In the genomic region with DNA sequence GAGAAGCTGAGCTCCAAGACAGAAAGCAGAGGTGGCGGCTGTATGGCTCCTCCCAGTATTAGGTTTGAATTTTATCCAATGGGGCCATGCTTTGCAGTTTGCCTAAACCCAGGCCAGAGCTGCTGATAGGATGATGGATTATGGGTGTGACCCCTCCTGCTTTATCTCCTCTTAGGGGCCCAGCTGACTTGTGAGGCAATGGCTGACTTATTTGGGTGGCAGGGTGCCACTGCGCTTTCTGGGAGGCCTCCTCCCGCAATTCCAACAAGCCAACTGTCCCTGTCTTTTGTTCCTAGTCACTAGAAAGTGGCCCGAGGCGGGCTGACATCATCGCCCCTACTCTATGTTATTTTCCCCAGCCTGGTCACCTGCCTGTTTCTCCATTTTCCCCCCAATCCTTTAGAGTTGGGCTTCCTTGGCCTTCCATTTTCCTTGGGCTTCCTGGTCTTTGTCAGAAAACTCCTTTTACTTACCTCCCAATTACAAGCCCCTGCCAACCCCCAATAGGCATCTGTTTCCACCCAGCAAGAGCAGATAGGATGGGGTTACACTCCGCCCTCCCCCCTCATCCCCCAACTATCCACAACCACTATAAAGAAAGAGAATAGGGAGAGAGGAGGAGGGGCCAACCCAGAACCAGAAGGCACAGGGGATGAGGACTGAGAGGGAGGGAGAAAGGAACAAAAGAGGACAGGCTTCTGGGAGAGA, we compare ENCODE assay signal across 7 mouse cellular contexts. TPM values are rescaled to one million over a fixed set of nuclear protein-coding genes. Genes with fewer than 3 reads are reported as not detected.
A peak's percentile ranks its signal among the peaks of the same experiment; 100 is the strongest.
DNase-seq lines count a peak whose midpoint lies in the region; ATAC-seq lines count a peak whose summit lies in the region.

No protein-coding gene starts in this region.

- peaks cover 46% of the 10 kb centered on the region for H3K4me1 ChIP-seq in embryonic facial prominence, embryonic 15.5 days
- H3K4me1 ChIP-seq in heart, embryonic 15.5 days (replicated peaks) = peaks cover 38% of the 10 kb centered on the region
- peaks cover 3% of the 10 kb centered on the region; the same call in 1 of the 2 replicates for H3K4me1 ChIP-seq in liver, embryonic 11.5 days (replicated peaks; ENCODE audit: control insufficient read depth, insufficient read depth, low read length)

- peak overlapping the region; percentile 61 for H3K4me2 ChIP-seq in embryonic facial prominence, embryonic 15.5 days (replicated peaks)
- H3K4me2 ChIP-seq in heart, embryonic 15.5 days = peak overlapping the region; percentile 93
- H3K4me2 ChIP-seq in liver, embryonic 11.5 days = peak overlapping the region; percentile 81

- no peaks in the 10 kb centered on the region for H3K9me3 ChIP-seq in embryonic facial prominence, embryonic 15.5 days (replicated peaks)
- H3K9me3 ChIP-seq in heart, embryonic 15.5 days (replicated peaks) = no peaks in the 10 kb centered on the region
- H3K9me3 ChIP-seq in liver, embryonic 11.5 days (ENCODE audit: control insufficient read depth, low read length) = peaks cover 4% of the 10 kb centered on the region; the same call in 1 of the 2 replicates

- H3K4me3 ChIP-seq in embryonic facial prominence, embryonic 15.5 days (replicated peaks) = peak overlapping the region; percentile 62
- H3K4me3 ChIP-seq in heart, embryonic 15.5 days = peak overlapping the region; percentile 59
- H3K4me3 ChIP-seq in liver, embryonic 11.5 days (ENCODE audit: low read depth, low read length) = peak overlapping the region; percentile 51

- H3K27me3 ChIP-seq in embryonic facial prominence, embryonic 15.5 days = no peaks in the 10 kb centered on the region
- peaks cover 15% of the 10 kb centered on the region for H3K27me3 ChIP-seq in heart, embryonic 15.5 days
- H3K27me3 ChIP-seq in liver, embryonic 11.5 days (replicated peaks; ENCODE audit: control insufficient read depth, insufficient read depth, low read length) = peaks cover 46% of the 10 kb centered on the region

- peak; percentile 64 for ATAC-seq in embryonic facial prominence, embryonic 15.5 days (ENCODE audit: insufficient number of reproducible peaks, low FRiP score, low TSS enrichment, low read depth)
- peak; percentile 65 for ATAC-seq in heart, embryonic 15.5 days (replicated peaks; ENCODE audit: insufficient number of reproducible peaks, insufficient read depth, low FRiP score, low read depth)
- peak; percentile 81 for ATAC-seq in liver, embryonic 11.5 days (replicated peaks; ENCODE audit: low FRiP score)

- peak; percentile 44 for DNase-seq in brain, adult 2 months (ENCODE audit: low read depth, low spot score)
- peak; percentile 47 for DNase-seq in liver, embryonic 11.5 days (ENCODE audit: low spot score)
- peak; percentile 67 for DNase-seq in neural tube, embryonic 10.5 days (ENCODE audit: extremely low spot score, low spot score)
- no peak for DNase-seq in frontal cortex, postnatal 25 days (ENCODE audit: low spot score in 2 of 2)
- no peak for DNase-seq in frontal cortex, postnatal 10 days (ENCODE audit: low spot score in 2 of 2)

- H3K36me3 ChIP-seq in embryonic facial prominence, embryonic 15.5 days = peaks cover 32% of the 10 kb centered on the region
- peaks cover 14% of the 10 kb centered on the region for H3K36me3 ChIP-seq in heart, embryonic 15.5 days
- H3K36me3 ChIP-seq in liver, embryonic 11.5 days (ENCODE audit: control insufficient read depth, insufficient read depth, low read length) = no peaks in the 10 kb centered on the region

- H3K9ac ChIP-seq in embryonic facial prominence, embryonic 15.5 days = peak overlapping the region; percentile 94
- peak overlapping the region; percentile 72 for H3K9ac ChIP-seq in heart, embryonic 15.5 days
- H3K9ac ChIP-seq in liver, embryonic 11.5 days (ENCODE audit: low read depth, low read length) = peak overlapping the region; percentile 65

- 8% methylated on average over 7 of the region's 7 CpGs for WGBS in embryonic facial prominence, embryonic 15.5 days
- 32% methylated on average over 7 of the region's 7 CpGs for WGBS in heart, embryonic 15.5 days
- 36% methylated on average over 7 of the region's 7 CpGs for WGBS in liver, embryonic 11.5 days

- H3K27ac ChIP-seq in embryonic facial prominence, embryonic 15.5 days (replicated peaks) = peak overlapping the region; percentile 98
- peak overlapping the region; percentile 91 for H3K27ac ChIP-seq in heart, embryonic 15.5 days
- H3K27ac ChIP-seq in liver, embryonic 11.5 days (ENCODE audit: low read depth, low read length) = peak overlapping the region; percentile 73; the same call in 1 of the 2 replicates

RNA-seq across cellular contexts. Expression of a gene that starts 1.1 kb away (rescaled TPM):
- polyA plus RNA-seq in embryonic facial prominence, embryonic 15.5 days (2015; fragmentation: Nextera tagmentation; extraction: Ambion mirVana) = 59.7 and 63.4 TPM in 2 replicates
- 10.6 and 18.8 TPM in 2 replicates for polyA plus RNA-seq in heart, embryonic 15.5 days (2015; fragmentation: Nextera tagmentation; extraction: Ambion mirVana)
- 5.5 and 6.7 TPM in 2 replicates for polyA plus RNA-seq in liver, embryonic 11.5 days (2014; fragmentation: Nextera tagmentation; extraction: Ambion mirVana)

RNA-seq across cellular contexts. Expression of a gene that starts 7.7 kb away (rescaled TPM):
- polyA plus RNA-seq in embryonic facial prominence, embryonic 15.5 days (2015; fragmentation: Nextera tagmentation; extraction: Ambion mirVana) = 0.47 TPM in 1 of 2 replicates, not detected in the other
- not detected in 2 replicates for polyA plus RNA-seq in heart, embryonic 15.5 days (2015; fragmentation: Nextera tagmentation; extraction: Ambion mirVana)
- polyA plus RNA-seq in liver, embryonic 11.5 days (2014; fragmentation: Nextera tagmentation; extraction: Ambion mirVana) = not detected in 2 replicates

RNA-seq across cellular contexts. Expression of a gene that starts 11.3 kb away (rescaled TPM):
- 8.9 and 9.4 TPM in 2 replicates for polyA plus RNA-seq in embryonic facial prominence, embryonic 15.5 days (2015; fragmentation: Nextera tagmentation; extraction: Ambion mirVana)
- polyA plus RNA-seq in heart, embryonic 15.5 days (2015; fragmentation: Nextera tagmentation; extraction: Ambion mirVana) = 0.74 and 2.4 TPM in 2 replicates
- polyA plus RNA-seq in liver, embryonic 11.5 days (2014; fragmentation: Nextera tagmentation; extraction: Ambion mirVana) = 0.21 TPM in 1 of 2 replicates, not detected in the other

RNA-seq across cellular contexts. Expression of a gene that starts 11.9 kb away (rescaled TPM):
- polyA plus RNA-seq in embryonic facial prominence, embryonic 15.5 days (2015; fragmentation: Nextera tagmentation; extraction: Ambion mirVana) = 81.7 and 93.6 TPM in 2 replicates
- polyA plus RNA-seq in heart, embryonic 15.5 days (2015; fragmentation: Nextera tagmentation; extraction: Ambion mirVana) = 30.2 and 40.9 TPM in 2 replicates
- 10.5 and 14.0 TPM in 2 replicates for polyA plus RNA-seq in liver, embryonic 11.5 days (2014; fragmentation: Nextera tagmentation; extraction: Ambion mirVana)

RNA-seq across cellular contexts. Expression of a gene that starts 32.5 kb away (rescaled TPM):
- polyA plus RNA-seq in embryonic facial prominence, embryonic 15.5 days (2015; fragmentation: Nextera tagmentation; extraction: Ambion mirVana) = 124 and 125 TPM in 2 replicates
- polyA plus RNA-seq in heart, embryonic 15.5 days (2015; fragmentation: Nextera tagmentation; extraction: Ambion mirVana) = 56.5 and 73.4 TPM in 2 replicates
- 117 and 132 TPM in 2 replicates for polyA plus RNA-seq in liver, embryonic 11.5 days (2014; fragmentation: Nextera tagmentation; extraction: Ambion mirVana)

Comparison
In these comparisons a context has a peak if more than half of its experiments do, and no peak if none do; other contexts are left out.
1. DNase-seq: peak in brain, adult 2 months (single experiment), liver, embryonic 11.5 days (single experiment) and neural tube, embryonic 10.5 days (single experiment); none in frontal cortex, postnatal 25 days (0 of 2) and frontal cortex, postnatal 10 days (0 of 2).
2. Peak in every context shown above with its lines, with median percentiles within 50 percentile points of each other: ATAC-seq, H3K27ac ChIP-seq, H3K4me2 ChIP-seq, H3K4me3 ChIP-seq and H3K9ac ChIP-seq.